Mouse (Mus musculus): ENCODE results near the gene Sulf2. TPM values are rescaled to one million over a fixed set of nuclear protein-coding genes. Genes with fewer than 3 reads are reported as not detected.

The Sulf2 gene
- total RNA-seq, 2 experiments from 2014 or later = 8.7 to 12.3 TPM

Other genes with a start within 250 kb of the Sulf2 start
- 10 to 100 TPM; 14.6 to 20.4 TPM for gene Ncoa3, start 163.0 kb downstream of the Sulf2 start, total RNA-seq (2021)

All from gastrocnemius, adult 18-20 months (tissue).